Mouse (Mus musculus): ENCODE measurements around the gene Milr1. TPM values are rescaled to one million over a fixed set of nuclear protein-coding genes. Genes with fewer than 3 reads are reported as not detected.
"Not testable (repeated sequence)": the region's sequence is repeated elsewhere in the genome, so short reads cannot be mapped to it uniquely, and the experiment has no call there.

Gene Milr1
- polyA plus RNA-seq, 1 experiment from 2014 or later: 2.7 TPM

DNA sequence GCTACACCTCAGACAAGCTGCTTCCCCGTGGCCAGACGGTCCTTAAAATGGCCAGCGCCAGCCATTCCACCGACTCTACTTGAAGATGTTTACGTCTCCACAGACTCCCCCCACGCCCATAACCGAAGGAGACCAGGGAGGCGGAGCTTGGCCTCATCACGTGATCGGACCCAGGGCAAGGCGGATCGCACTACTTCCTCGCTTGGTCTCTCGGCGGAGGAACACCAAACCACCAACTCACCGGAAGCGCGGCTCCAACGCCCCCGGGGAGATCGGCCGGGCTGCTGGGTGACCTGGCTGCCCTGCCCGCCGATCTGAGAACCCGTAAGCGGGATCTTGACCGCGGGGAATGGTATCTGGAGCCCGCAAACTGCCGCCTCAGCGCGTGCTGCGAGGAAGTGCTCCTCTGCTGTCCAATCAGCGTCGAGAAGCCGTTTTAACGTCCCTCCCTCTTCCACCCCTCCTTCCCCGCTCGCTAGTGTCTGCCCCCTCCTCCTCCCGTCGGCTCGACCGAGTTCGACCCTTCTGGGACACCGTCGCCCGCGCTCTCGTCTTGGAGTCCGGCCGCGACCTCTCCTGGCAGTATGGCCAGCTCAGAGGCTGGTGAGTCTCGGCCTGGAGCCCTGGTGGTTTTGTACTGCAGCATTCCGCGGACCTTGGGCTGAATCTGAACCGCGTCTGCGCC is 37.9 kb downstream of the Milr1 start, which contains the start of the genes Ddx5 and Cep95:
Ddx5 (minus strand) TSS at position 411 of the 685 bp plus-strand sequence.
Cep95 (plus strand) TSS at position 478 of the 685 bp plus-strand sequence.
- Histone ChIP-seq H3K27ac (peak within 1 kb of the TSS; percentile 99), H3K4me2 (peak within 1 kb of the TSS; percentile 80), H3K4me1 (peaks cover 39% of the 10 kb centered on the region), H3K27me3 (replicated peaks) (no peaks in the 10 kb centered on the region), H3K9me3 (replicated peaks) (no peaks in the 10 kb centered on the region), H3K9ac (peak within 1 kb of the TSS; percentile 99), H3K4me3 (peak within 1 kb of the TSS; percentile 83), H3K36me3 (peaks cover 60% of the 10 kb centered on the region)
- peak; percentile 89 for ATAC-seq
- WGBS (ENCODE audit: insufficient replicate concordance): under 1% methylated on average over 58 of the region's 58 CpGs

DNA sequence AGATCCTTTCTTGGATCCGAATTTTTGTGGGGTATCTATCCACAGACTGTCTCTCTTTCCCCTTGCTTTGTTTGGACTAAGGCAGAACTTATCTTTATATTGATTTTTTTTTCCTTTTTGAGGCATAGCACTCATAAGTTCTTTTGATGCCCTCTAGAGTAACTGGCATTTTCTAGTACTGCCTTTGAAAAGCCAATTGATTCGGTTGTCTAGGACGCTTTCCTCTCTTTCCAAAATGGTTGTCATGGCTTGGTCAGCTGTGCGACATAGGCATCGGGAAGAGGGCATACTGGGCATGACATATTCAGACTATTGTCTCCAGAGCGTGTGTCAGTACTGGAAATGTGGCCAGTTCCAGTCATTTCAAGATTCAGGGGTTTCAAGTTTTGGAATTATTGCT is 38.6 kb downstream of the Milr1 start:
- ATAC-seq: no peak; the same call in 1 of the 2 replicates
- Histone ChIP-seq H3K4me3 (peak overlapping the region; percentile 83), H3K4me2 (peak overlapping the region; percentile 80), H3K4me1 (peaks cover 33% of the 10 kb centered on the region), H3K36me3 (peaks cover 60% of the 10 kb centered on the region), H3K9ac (peak overlapping the region; percentile 99), H3K9me3 (replicated peaks) (no peaks in the 10 kb centered on the region), H3K27ac (peak overlapping the region; percentile 99), H3K27me3 (replicated peaks) (no peaks in the 10 kb centered on the region)
- WGBS (ENCODE audit: insufficient replicate concordance): under 1% methylated on average over 6 of the region's 6 CpGs

DNA sequence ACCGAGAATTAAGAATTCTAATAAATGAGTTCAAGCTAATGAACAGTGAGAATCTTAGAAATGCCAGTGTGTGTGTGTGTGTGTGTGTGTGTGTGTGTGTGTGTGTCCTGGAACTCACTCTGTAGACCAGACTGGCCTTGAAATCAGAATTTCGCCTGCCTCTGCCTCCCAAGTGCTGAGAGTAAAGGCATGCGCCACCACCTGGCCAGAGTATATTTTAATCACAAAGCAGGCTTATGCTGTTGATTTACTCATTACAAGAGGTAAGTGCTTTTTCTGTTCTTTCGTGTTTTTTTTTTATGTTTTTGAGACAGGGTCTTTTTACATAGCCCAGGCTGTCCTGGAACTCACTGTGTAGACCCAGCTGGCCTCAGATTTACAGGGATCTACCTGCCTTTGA is 42.8 kb downstream of the Milr1 start:
- Histone ChIP-seq H3K36me3 (peaks cover 70% of the 10 kb centered on the region), H3K27me3 (replicated peaks) (no peaks in the 10 kb centered on the region), H3K4me2 (no peak overlapping the region), H3K27ac (no peak overlapping the region), H3K9ac (no peak overlapping the region), H3K4me3 (no peak overlapping the region), H3K9me3 (replicated peaks) (0 out of 2 replicates have a peak, but pooled peaks cover 4% of the 10 kb centered on the region), H3K4me1 (peaks cover 21% of the 10 kb centered on the region)
- no peak for ATAC-seq
- WGBS (ENCODE audit: insufficient replicate concordance): 66% methylated on average over 4 of the region's 4 CpGs

DNA sequence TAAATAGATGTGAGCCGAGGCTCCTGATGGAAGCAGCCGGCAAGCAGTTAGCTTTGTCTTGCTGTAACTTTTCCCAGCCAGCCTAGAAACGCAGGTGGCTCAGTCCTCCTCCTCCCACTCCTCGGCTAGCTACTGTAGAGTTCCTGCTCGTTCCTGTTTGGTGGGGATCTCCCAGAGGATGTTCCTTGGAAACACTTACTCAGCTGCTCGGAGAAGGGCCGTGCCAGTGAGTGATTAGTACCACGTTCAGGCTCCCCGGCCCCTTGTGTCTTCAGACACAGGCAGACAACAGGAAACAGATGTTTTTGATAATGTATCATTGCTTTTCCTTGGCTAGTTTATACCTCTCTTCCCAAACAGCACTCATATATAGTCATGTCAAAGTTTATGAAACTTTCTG is 44.7 kb downstream of the Milr1 start:
- H3K27me3 ChIP-seq (replicated peaks): no peaks in the 10 kb centered on the region
- peaks cover 88% of the 10 kb centered on the region for H3K36me3 ChIP-seq
- 0 out of 2 replicates have a peak, but pooled peaks cover 4% of the 10 kb centered on the region for H3K9me3 ChIP-seq (replicated peaks)
- 36% methylated on average over 9 of the region's 9 CpGs for WGBS (ENCODE audit: insufficient replicate concordance)
- H3K4me1 ChIP-seq: peaks cover 15% of the 10 kb centered on the region
- peak overlapping the region; percentile 55 for H3K27ac ChIP-seq
- no peak overlapping the region for H3K4me3 ChIP-seq
- 0 out of 2 replicates have a peak, but pooled peaks have one; percentile 35 for ATAC-seq
- H3K4me2 ChIP-seq: no peak overlapping the region
- no peak overlapping the region for H3K9ac ChIP-seq

DNA sequence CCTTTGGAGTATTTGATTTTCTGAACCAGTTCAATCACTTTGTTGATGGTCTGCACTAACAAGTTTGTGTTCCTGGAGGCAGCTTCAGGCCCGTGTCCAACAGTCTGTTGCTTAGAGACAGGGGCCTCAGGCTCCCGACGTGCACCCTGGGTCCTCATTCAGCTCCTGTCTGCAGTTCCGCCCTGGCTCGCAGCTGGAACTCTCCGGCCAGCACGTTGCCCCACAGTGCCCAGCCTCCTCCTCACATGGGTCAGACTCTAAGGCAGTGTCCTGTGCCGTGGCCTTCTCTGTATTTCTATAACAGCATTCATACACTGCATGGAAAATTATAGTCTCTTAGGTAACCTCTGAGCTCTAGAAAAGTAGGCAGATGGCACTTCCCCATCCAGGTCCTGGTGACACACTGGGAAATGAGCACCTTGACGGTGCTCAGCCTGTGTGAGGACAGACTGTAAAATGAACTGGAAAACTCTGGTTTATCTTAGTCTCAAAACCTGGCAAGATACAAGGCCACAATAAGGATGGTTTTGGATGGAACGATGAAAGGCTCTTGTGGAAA is 51.1 kb downstream of the Milr1 start:
- Histone ChIP-seq H3K27me3 (replicated peaks) (no peaks in the 10 kb centered on the region), H3K4me2 (no peak overlapping the region), H3K27ac (no peak overlapping the region), H3K4me3 (no peak overlapping the region), H3K4me1 (no peaks in the 10 kb centered on the region), H3K9ac (no peak overlapping the region), H3K36me3 (peaks cover 89% of the 10 kb centered on the region), H3K9me3 (replicated peaks) (0 out of 2 replicates have a peak, but pooled peaks cover 4% of the 10 kb centered on the region)
- no peak for ATAC-seq
- 79% methylated on average over 10 of the region's 10 CpGs for WGBS (ENCODE audit: insufficient replicate concordance)

DNA sequence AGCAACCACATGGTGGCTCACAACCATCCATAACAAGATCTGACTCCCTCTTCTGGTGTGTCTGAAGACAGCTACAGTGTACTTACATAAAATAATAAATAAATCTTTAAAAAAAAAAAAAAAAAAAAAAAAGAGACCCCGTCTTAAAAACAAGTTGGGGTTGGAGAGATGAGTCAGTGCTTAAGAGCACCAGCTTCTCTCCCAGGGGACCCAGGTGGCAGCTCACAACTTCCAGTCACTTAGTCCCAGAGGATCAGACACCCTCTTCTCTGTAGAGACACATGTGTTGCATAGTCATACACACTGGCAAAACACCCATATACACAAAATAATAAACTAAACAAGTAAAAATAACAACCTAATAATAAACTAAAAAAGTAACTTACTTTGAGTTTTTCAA is 56.4 kb downstream of the Milr1 start:
- H3K4me1 ChIP-seq; H3K9me3 ChIP-seq (replicated peaks); ATAC-seq; H3K27ac ChIP-seq; H3K27me3 ChIP-seq (replicated peaks); H3K4me3 ChIP-seq; H3K9ac ChIP-seq; H3K4me2 ChIP-seq: not testable (repeated sequence)
- WGBS (ENCODE audit: insufficient replicate concordance): 75% methylated on average over 1 of the region's 1 CpGs
- H3K36me3 ChIP-seq: peaks cover 84% of the 10 kb centered on the region

DNA sequence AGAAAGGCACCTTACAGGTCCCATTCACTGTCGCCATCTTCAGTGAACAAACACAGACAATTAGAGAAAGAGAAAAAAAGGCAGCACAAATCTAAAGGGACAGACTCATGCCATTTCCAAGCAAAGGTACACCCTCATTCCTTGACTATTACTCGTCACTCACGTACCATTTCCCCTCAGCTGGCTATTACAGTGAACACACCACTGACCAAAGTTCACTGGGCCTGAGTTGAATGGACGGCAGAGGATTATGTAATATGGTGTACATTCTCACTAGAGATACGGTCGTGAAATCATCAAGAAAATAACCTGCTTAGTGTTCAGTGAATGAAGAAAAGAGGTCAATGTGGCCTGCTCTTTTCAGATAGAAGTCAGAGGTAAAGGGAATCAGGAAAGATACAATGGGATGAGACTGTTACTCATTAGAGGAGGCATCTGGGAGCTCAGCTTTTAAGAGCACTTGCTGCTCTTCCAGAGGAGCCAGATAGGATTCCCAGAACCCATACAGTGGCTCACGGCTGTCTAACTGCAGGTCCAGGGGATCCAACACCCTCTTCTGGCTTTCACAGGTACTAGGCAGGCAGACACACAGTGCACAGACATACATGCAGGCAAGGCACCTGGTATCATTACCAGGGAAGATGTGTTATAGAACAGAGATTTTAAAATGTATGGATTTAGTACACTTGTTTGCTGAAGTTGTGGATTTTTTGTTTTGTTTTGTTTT is 61.5 kb downstream of the Milr1 start:
- ATAC-seq: no peak
- WGBS (ENCODE audit: insufficient replicate concordance): 81% methylated on average over 7 of the region's 7 CpGs
- no peak overlapping the region for H3K27ac ChIP-seq

DNA sequence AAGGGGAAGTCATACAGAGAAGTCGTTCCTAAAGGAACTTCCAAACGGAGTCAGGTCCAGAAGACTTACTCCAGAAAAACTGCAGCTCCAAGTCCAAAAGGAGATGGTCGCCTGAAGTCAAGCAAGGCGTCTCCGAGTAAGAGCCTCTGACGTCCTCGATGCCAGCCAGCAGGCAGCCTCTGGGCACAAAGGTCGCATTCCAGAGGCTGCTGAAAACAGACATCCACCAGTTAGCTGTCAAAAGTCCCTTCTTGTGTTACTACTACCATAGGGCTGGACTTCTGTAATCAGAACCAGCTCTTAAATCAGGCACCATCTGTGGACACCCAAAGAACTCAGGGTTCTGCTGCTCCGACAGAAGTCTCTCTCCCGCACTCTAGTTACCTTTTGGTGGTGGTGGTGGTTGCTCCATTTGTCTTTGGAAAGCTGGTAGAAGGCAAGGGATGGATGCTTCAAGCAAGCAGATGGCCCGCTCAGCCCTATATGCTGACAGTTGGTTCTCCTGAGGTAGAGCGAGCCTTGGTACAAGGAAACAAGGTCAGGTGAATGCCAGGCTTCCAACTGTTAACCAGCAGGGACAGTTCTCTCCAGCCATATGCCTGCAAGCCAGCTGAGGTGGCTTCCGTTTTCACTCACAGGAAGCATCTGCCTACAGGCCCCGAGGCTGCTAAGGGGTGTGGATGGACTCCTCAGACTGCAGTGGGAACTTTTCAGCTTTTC is 63.7 kb downstream of the Milr1 start:
- ATAC-seq: no peak
- no peak overlapping the region for H3K4me3 ChIP-seq
- no peaks in the 10 kb centered on the region for H3K4me1 ChIP-seq
- no peaks in the 10 kb centered on the region for H3K9me3 ChIP-seq (replicated peaks)
- WGBS (ENCODE audit: insufficient replicate concordance): 80% methylated on average over 14 of the region's 14 CpGs
- H3K27ac ChIP-seq: no peak overlapping the region
- no peaks in the 10 kb centered on the region for H3K27me3 ChIP-seq (replicated peaks)
- no peak overlapping the region for H3K4me2 ChIP-seq
- H3K9ac ChIP-seq: no peak overlapping the region
- peaks cover 100% of the 10 kb centered on the region for H3K36me3 ChIP-seq

More for the DNA sequence above, 61.5 kb downstream of the Milr1 start:
- Histone ChIP-seq H3K27me3 (replicated peaks) (no peaks in the 10 kb centered on the region), H3K4me3 (no peak overlapping the region), H3K4me2 (no peak overlapping the region), H3K4me1 (no peaks in the 10 kb centered on the region), H3K9ac (no peak overlapping the region), H3K36me3 (peaks cover 96% of the 10 kb centered on the region), H3K9me3 (replicated peaks) (no peaks in the 10 kb centered on the region)

DNA sequence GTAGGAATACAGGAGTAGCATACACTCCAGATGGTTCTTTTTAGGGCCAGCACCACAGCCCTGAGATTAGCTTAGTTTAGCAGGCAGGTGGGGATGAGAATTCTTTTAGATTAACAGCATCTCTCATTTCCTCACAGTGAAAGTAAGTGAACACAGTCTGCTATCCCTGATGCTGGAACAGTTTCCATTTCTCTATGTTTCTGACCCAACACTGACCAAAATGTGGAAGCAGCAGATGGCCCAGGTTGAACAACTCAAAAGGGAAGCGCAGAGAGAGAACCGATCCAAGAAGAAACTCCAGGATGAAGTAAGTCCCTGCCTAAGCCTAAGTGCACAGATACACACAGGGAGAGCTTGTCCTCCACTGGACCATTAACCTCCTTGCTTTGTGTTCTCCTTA is 64.3 kb downstream of the Milr1 start:
- H3K9ac ChIP-seq: no peak overlapping the region
- H3K27ac ChIP-seq: no peak overlapping the region
- WGBS (ENCODE audit: insufficient replicate concordance): 84% methylated on average over 2 of the region's 2 CpGs
- no peaks in the 10 kb centered on the region for H3K9me3 ChIP-seq (replicated peaks)
- H3K27me3 ChIP-seq (replicated peaks): no peaks in the 10 kb centered on the region
- no peak for ATAC-seq
- no peak overlapping the region for H3K4me2 ChIP-seq
- H3K4me1 ChIP-seq: no peaks in the 10 kb centered on the region
- peaks cover 98% of the 10 kb centered on the region for H3K36me3 ChIP-seq
- no peak overlapping the region for H3K4me3 ChIP-seq

DNA sequence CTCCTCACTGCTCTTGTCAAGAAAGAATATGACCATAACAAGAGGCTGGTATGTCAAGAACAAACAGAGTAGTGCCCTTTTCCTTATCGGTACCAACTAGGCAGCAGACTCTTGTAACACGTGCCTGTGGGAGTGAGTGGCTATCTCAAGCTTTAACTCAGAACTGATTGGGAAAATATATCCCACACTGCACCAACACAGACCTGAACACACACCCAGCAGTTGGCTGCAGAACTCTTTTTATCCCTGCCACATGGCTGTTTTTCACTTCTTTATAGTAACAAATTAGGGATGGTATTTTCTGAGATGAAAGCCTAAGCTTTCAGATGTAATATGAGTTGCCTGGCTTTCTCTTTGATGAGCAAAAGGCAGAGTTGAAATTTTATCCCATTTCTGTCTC is 64.7 kb downstream of the Milr1 start:
- Histone ChIP-seq H3K36me3 (peaks cover 98% of the 10 kb centered on the region), H3K27me3 (replicated peaks) (no peaks in the 10 kb centered on the region), H3K9me3 (replicated peaks) (no peaks in the 10 kb centered on the region), H3K27ac (no peak overlapping the region), H3K4me3 (no peak overlapping the region), H3K4me1 (no peaks in the 10 kb centered on the region), H3K9ac (no peak overlapping the region), H3K4me2 (no peak overlapping the region)
- ATAC-seq: no peak
- WGBS (ENCODE audit: insufficient replicate concordance): 76% methylated on average over 2 of the region's 2 CpGs

DNA sequence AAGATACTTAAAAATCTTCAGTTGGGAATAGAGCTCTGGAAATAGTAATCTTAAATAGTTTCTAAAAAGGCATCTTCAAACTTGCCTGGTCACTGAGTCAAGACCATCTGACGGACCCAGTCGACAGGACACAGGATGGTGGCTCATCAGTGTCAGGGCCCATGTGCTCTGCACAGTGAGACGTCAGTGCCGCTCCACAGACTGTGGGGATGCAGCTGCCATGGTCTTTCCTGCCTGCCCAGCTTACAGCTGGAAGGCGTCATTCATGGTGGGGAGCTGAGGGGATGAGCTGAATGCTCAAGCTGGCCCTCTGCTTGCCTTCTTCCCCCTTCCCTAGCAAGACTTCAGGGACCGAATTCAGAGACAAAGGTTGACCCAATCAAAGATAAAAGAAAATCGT is 65.3 kb downstream of the Milr1 start:
- peaks cover 97% of the 10 kb centered on the region for H3K36me3 ChIP-seq

More for the DNA sequence above, 65.3 kb downstream of the Milr1 start:
- no peak overlapping the region for H3K4me3 ChIP-seq
- H3K27me3 ChIP-seq (replicated peaks): no peaks in the 10 kb centered on the region
- 79% methylated on average over 7 of the region's 7 CpGs for WGBS (ENCODE audit: insufficient replicate concordance)
- H3K9ac ChIP-seq: no peak overlapping the region
- no peak overlapping the region for H3K27ac ChIP-seq
- no peaks in the 10 kb centered on the region for H3K9me3 ChIP-seq (replicated peaks)
- no peak for ATAC-seq
- no peak overlapping the region for H3K4me2 ChIP-seq
- no peaks in the 10 kb centered on the region for H3K4me1 ChIP-seq

All from liver, embryonic 12.5 days (tissue).